Mouse (Mus musculus): ENCODE results near the gene 1700016D06Rik.

The 1700016D06Rik gene

GRCm38 (mm10) chr8:11701033-11701362 lies at the start of gene 1700016D06Rik:
Gene 1700016D06Rik (minus strand): TSS chr8:11701063.
- DNase-seq: no peak

GRCm38 (mm10) chr8:11749472-11749871 lies 48.6 kb upstream of the 1700016D06Rik start:
- DNase-seq: peak in 1 of 2 experiments; percentile 51

- peak in 1 of 2 experiments; percentile 27 for DNase-seq
Measured at GRCm38 (mm10) chr8:11746850-11747600, 46.2 kb upstream of the 1700016D06Rik start.

GRCm38 (mm10) chr8:11743580-11743979 lies 42.7 kb upstream of the 1700016D06Rik start:
- peak in 1 of 2 experiments; percentile 38 for DNase-seq

GRCm38 (mm10) chr8:11740857-11741256 lies 40.0 kb upstream of the 1700016D06Rik start:
- DNase-seq: no peak

GRCm38 (mm10) chr8:11739082-11739481 lies 38.2 kb upstream of the 1700016D06Rik start:
- DNase-seq: no peak

- no peak for DNase-seq
Measured at GRCm38 (mm10) chr8:11737096-11737495, 36.2 kb upstream of the 1700016D06Rik start.

GRCm38 (mm10) chr8:11735672-11736235 lies 34.9 kb upstream of the 1700016D06Rik start:
- no peak for DNase-seq

GRCm38 (mm10) chr8:11730271-11730940 lies 29.5 kb upstream of the 1700016D06Rik start:
- peak in 1 of 2 experiments; percentile 37 for DNase-seq

- peak in 1 of 2 experiments; percentile 36 for DNase-seq
Measured at GRCm38 (mm10) chr8:11728482-11729295, 27.8 kb upstream of the 1700016D06Rik start.

- peak; percentile 41 to 75 for DNase-seq
Measured at GRCm38 (mm10) chr8:11727651-11728481, 27.0 kb upstream of the 1700016D06Rik start, which contains the start of gene Arhgef7. Gene Arhgef7 (plus strand): TSS chr8:11727721.

- DNase-seq: no peak
Measured at GRCm38 (mm10) chr8:11727273-11727650, 26.4 kb upstream of the 1700016D06Rik start.

GRCm38 (mm10) chr8:11717194-11717593 lies 16.3 kb upstream of the 1700016D06Rik start:
- DNase-seq: no peak

GRCm38 (mm10) chr8:11712244-11712643 lies 11.4 kb upstream of the 1700016D06Rik start:
- DNase-seq: no peak

- no peak for DNase-seq
Measured at GRCm38 (mm10) chr8:11710415-11710814, 9.6 kb upstream of the 1700016D06Rik start.

GRCm38 (mm10) chr8:11709542-11709941 lies 8.7 kb upstream of the 1700016D06Rik start:
- no peak for DNase-seq

- DNase-seq: no peak
Measured at GRCm38 (mm10) chr8:11708815-11709214, 8.0 kb upstream of the 1700016D06Rik start.

- DNase-seq: no peak
Measured at GRCm38 (mm10) chr8:11707701-11708100, 6.8 kb upstream of the 1700016D06Rik start.

- peak; percentile 47 to 83 for DNase-seq
Measured at GRCm38 (mm10) chr8:11705818-11706217, 5.0 kb upstream of the 1700016D06Rik start.

GRCm38 (mm10) chr8:11704716-11705420 lies 4.0 kb upstream of the 1700016D06Rik start:
- no peak for DNase-seq

- DNase-seq: no peak
Measured at GRCm38 (mm10) chr8:11703789-11704188, 2.9 kb upstream of the 1700016D06Rik start.

Measured in lung, postnatal 4 days (tissue).